Mouse (Mus musculus) left cerebral cortex, adult 18-20 months (tissue): Measurements from ENCODE around the gene Zdhhc18. TPM values are rescaled to one million over a fixed set of nuclear protein-coding genes. Genes with fewer than 3 reads are reported as not detected.

Experiments
- DNase-seq, 2 experiments: peaks; one replicate each; pipeline ENCODE4 v3.0.0; 2021 to 2022; ENCODE audit warnings: low spot score in 2 of 2, mixed read lengths in 1 of 2
- total RNA-seq, 2 experiments: library from RNA; stranded (reverse); gene quantifications; 2 replicates each; pipeline ENCODE4 v1.2.3; 2021

Zdhhc18 gene
- total RNA-seq, 2 experiments from 2014 or later, result 35.5 to 39.2 TPM

GRCm38 (mm10) chr4:133631769-133632411 is 18.1 kb downstream of the Zdhhc18 start:
- DNase-seq, result no peak

- DNase-seq, result no peak
Observed at GRCm38 (mm10) chr4:133631071-133631768, 18.7 kb downstream of the Zdhhc18 start.

GRCm38 (mm10) chr4:133630326-133630920 is 19.5 kb downstream of the Zdhhc18 start:
- DNase-seq, result no peak

GRCm38 (mm10) chr4:133629191-133629590 is 20.8 kb downstream of the Zdhhc18 start:
- DNase-seq, result no peak

GRCm38 (mm10) chr4:133628517-133628916 is 21.4 kb downstream of the Zdhhc18 start:
- no peak for DNase-seq

- DNase-seq, result no peak
Observed at GRCm38 (mm10) chr4:133627039-133627438, 22.9 kb downstream of the Zdhhc18 start.

- no peak for DNase-seq
Observed at GRCm38 (mm10) chr4:133626621-133627020, 23.3 kb downstream of the Zdhhc18 start.

- no peak for DNase-seq
Observed at GRCm38 (mm10) chr4:133626221-133626620, 23.7 kb downstream of the Zdhhc18 start.

- no peak for DNase-seq
Observed at GRCm38 (mm10) chr4:133625621-133626071, 24.3 kb downstream of the Zdhhc18 start.

GRCm38 (mm10) chr4:133624830-133625229 is 25.1 kb downstream of the Zdhhc18 start:
- DNase-seq, result no peak

- DNase-seq, result no peak
Observed at GRCm38 (mm10) chr4:133622161-133622695, 27.7 kb downstream of the Zdhhc18 start.

GRCm38 (mm10) chr4:133620668-133621067 is 29.3 kb downstream of the Zdhhc18 start:
- DNase-seq, result no peak

- DNase-seq, result no peak
Observed at GRCm38 (mm10) chr4:133619473-133620136, 30.3 kb downstream of the Zdhhc18 start.

GRCm38 (mm10) chr4:133617936-133618335 is 32.0 kb downstream of the Zdhhc18 start:
- DNase-seq, result no peak

GRCm38 (mm10) chr4:133615416-133615815 is 34.5 kb downstream of the Zdhhc18 start:
- DNase-seq, result no peak

- DNase-seq, result peak; percentile 74 to 81
Observed at GRCm38 (mm10) chr4:133614274-133614761, 35.6 kb downstream of the Zdhhc18 start.

GRCm38 (mm10) chr4:133613867-133614266 is 36.1 kb downstream of the Zdhhc18 start:
- no peak for DNase-seq

GRCm38 (mm10) chr4:133613026-133613425 is 36.9 kb downstream of the Zdhhc18 start:
- DNase-seq, result no peak

GRCm38 (mm10) chr4:133612416-133612815 is 37.5 kb downstream of the Zdhhc18 start:
- no peak for DNase-seq

- no peak for DNase-seq
Observed at GRCm38 (mm10) chr4:133611815-133612214, 38.1 kb downstream of the Zdhhc18 start.

GRCm38 (mm10) chr4:133609719-133610118 is 40.2 kb downstream of the Zdhhc18 start:
- peak; percentile 68 to 84 for DNase-seq
